Mouse (Mus musculus): ENCODE data around the gene Arhgap31. TPM values are rescaled to one million over a fixed set of nuclear protein-coding genes. Genes with fewer than 3 reads are reported as not detected.

The Arhgap31 gene
- polyA plus RNA-seq, 1 experiment from 2014 or later: 4.5 TPM

GRCm38 (mm10) chr16:38651306-38651705 is 61.8 kb downstream of the Arhgap31 start:
- Histone ChIP-seq H3K4me2 (ENCODE audit: low read length) (no peak overlapping the region), H3K36me3 (ENCODE audit: control insufficient read depth, insufficient read depth) (no peaks in the 10 kb centered on the region), H3K27me3 (replicated peaks; ENCODE audit: control insufficient read depth, insufficient read depth, low read length) (no peaks in the 10 kb centered on the region), H3K4me3 (replicated peaks; ENCODE audit: low read length) (no peak overlapping the region), H3K4me1 (replicated peaks; ENCODE audit: control insufficient read depth, insufficient read depth, low read length) (no peaks in the 10 kb centered on the region), H3K27ac (ENCODE audit: low read length) (no peak overlapping the region), H3K9me3 (ENCODE audit: control insufficient read depth, low read length) (no peaks in the 10 kb centered on the region), H3K9ac (replicated peaks; ENCODE audit: low read depth, low read length) (no peak overlapping the region)
- ATAC-seq: no peak
- WGBS: 84% methylated on average over 12 of the region's 12 CpGs

DNA sequence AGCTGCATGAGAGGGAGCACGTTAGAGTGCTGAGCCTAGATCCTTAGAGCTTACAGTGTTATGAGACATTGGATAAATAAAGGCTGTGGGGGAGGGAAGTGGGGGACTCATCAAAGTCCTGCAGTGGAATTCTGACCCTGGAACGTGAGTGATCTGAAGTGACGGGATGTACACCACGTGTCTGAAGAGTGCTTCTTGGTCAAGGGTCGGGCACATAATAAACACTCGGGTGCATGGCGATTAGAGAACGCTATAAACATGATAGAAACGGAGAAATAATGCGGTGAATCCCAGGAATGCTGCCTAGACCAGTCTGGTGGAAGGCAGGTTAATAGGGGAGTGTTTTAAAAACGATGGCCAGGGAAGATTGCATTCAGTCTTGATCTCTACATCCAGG is 63.6 kb downstream of the Arhgap31 start:
- no peak overlapping the region for H3K9ac ChIP-seq (replicated peaks; ENCODE audit: low read depth, low read length)
- WGBS: 82% methylated on average over 11 of the region's 11 CpGs
- H3K9me3 ChIP-seq (ENCODE audit: control insufficient read depth, low read length): no peaks in the 10 kb centered on the region
- H3K27me3 ChIP-seq (replicated peaks; ENCODE audit: control insufficient read depth, insufficient read depth, low read length): no peaks in the 10 kb centered on the region
- no peaks in the 10 kb centered on the region for H3K36me3 ChIP-seq (ENCODE audit: control insufficient read depth, insufficient read depth)
- no peak for ATAC-seq
- H3K4me3 ChIP-seq (replicated peaks; ENCODE audit: low read length): no peak overlapping the region
- no peaks in the 10 kb centered on the region for H3K4me1 ChIP-seq (replicated peaks; ENCODE audit: control insufficient read depth, insufficient read depth, low read length)
- no peak overlapping the region for H3K27ac ChIP-seq (ENCODE audit: low read length)
- no peak overlapping the region for H3K4me2 ChIP-seq (ENCODE audit: low read length)

- H3K9ac ChIP-seq (replicated peaks; ENCODE audit: low read depth, low read length): no peak overlapping the region
- no peaks in the 10 kb centered on the region for H3K27me3 ChIP-seq (replicated peaks; ENCODE audit: control insufficient read depth, insufficient read depth, low read length)
- no peaks in the 10 kb centered on the region for H3K36me3 ChIP-seq (ENCODE audit: control insufficient read depth, insufficient read depth)
- no peak overlapping the region for H3K4me2 ChIP-seq (ENCODE audit: low read length)
- H3K4me3 ChIP-seq (replicated peaks; ENCODE audit: low read length): no peak overlapping the region
- H3K27ac ChIP-seq (ENCODE audit: low read length): no peak overlapping the region
- no peaks in the 10 kb centered on the region for H3K9me3 ChIP-seq (ENCODE audit: control insufficient read depth, low read length)
- WGBS: 75% methylated on average over 9 of the region's 9 CpGs
- no peaks in the 10 kb centered on the region for H3K4me1 ChIP-seq (replicated peaks; ENCODE audit: control insufficient read depth, insufficient read depth, low read length)
- no peak for ATAC-seq
Observed at GRCm38 (mm10) chr16:38648783-38649430, 64.2 kb downstream of the Arhgap31 start.

GRCm38 (mm10) chr16:38648155-38648554 is 64.9 kb downstream of the Arhgap31 start:
- no peaks in the 10 kb centered on the region for H3K27me3 ChIP-seq (replicated peaks; ENCODE audit: control insufficient read depth, insufficient read depth, low read length)
- H3K9me3 ChIP-seq (ENCODE audit: control insufficient read depth, low read length): no peaks in the 10 kb centered on the region
- no peak overlapping the region for H3K4me3 ChIP-seq (replicated peaks; ENCODE audit: low read length)
- H3K4me2 ChIP-seq (ENCODE audit: low read length): no peak overlapping the region
- no peak overlapping the region for H3K27ac ChIP-seq (ENCODE audit: low read length)
- H3K36me3 ChIP-seq (ENCODE audit: control insufficient read depth, insufficient read depth): no peaks in the 10 kb centered on the region
- ATAC-seq: no peak
- H3K4me1 ChIP-seq (replicated peaks; ENCODE audit: control insufficient read depth, insufficient read depth, low read length): no peaks in the 10 kb centered on the region
- 93% methylated on average over 5 of the region's 5 CpGs for WGBS
- no peak overlapping the region for H3K9ac ChIP-seq (replicated peaks; ENCODE audit: low read depth, low read length)

DNA sequence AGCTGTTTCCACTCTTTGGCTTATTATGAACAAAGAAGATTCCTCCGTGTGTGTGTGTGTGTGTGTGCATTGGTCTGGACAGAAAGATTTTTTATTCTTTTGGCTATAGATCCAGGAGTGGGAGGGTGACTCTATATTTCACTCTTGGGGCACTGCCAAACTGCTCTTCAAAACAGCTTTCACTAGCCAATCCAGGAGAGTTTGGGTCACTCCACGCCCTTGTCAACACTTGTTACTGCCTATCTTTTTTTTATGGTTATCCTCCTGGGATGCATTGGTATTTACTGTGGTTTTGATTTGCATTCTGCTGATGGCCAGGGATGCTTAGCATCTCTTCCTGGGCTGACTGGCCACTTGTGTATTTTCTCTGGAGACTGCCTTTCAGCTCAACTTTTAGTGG is 68.6 kb downstream of the Arhgap31 start:
- H3K27me3 ChIP-seq (replicated peaks; ENCODE audit: control insufficient read depth, insufficient read depth, low read length): no peaks in the 10 kb centered on the region
- H3K9me3 ChIP-seq (ENCODE audit: control insufficient read depth, low read length): no peaks in the 10 kb centered on the region
- H3K27ac ChIP-seq (ENCODE audit: low read length): no peak overlapping the region
- ATAC-seq: no peak
- WGBS: 72% methylated on average over 2 of the region's 2 CpGs
- H3K4me2 ChIP-seq (ENCODE audit: low read length): no peak overlapping the region
- no peak overlapping the region for H3K9ac ChIP-seq (replicated peaks; ENCODE audit: low read depth, low read length)
- no peak overlapping the region for H3K4me3 ChIP-seq (replicated peaks; ENCODE audit: low read length)
- H3K4me1 ChIP-seq (replicated peaks; ENCODE audit: control insufficient read depth, insufficient read depth, low read length): no peaks in the 10 kb centered on the region
- no peaks in the 10 kb centered on the region for H3K36me3 ChIP-seq (ENCODE audit: control insufficient read depth, insufficient read depth)

DNA sequence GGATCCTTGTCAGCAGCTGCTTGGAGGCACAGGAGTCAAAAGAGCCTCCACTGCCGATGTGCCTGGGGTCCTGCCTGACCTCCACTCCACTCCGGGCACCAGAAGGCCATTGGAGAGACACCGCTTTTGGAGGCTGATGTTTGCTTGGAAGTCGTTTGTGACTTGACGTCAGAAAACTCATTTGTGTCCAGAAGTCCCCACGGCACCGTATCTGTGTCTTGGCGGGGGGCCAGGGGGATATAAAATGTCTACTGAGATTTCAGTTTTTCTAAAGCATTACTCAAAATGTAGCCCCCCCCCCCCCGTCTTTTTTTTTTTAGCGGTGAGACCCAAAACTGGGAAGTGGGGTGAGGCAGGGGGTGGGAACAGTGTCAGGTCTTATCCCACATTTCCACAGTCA is 76.0 kb downstream of the Arhgap31 start:
- no peak overlapping the region for H3K4me2 ChIP-seq (ENCODE audit: low read length)
- WGBS: 82% methylated on average over 10 of the region's 10 CpGs
- H3K4me1 ChIP-seq (replicated peaks; ENCODE audit: control insufficient read depth, insufficient read depth, low read length): no peaks in the 10 kb centered on the region
- no peak overlapping the region for H3K9ac ChIP-seq (replicated peaks; ENCODE audit: low read depth, low read length)
- no peaks in the 10 kb centered on the region for H3K27me3 ChIP-seq (replicated peaks; ENCODE audit: control insufficient read depth, insufficient read depth, low read length)
- H3K4me3 ChIP-seq (replicated peaks; ENCODE audit: low read length): no peak overlapping the region
- H3K9me3 ChIP-seq (ENCODE audit: control insufficient read depth, low read length): no peaks in the 10 kb centered on the region
- no peaks in the 10 kb centered on the region for H3K36me3 ChIP-seq (ENCODE audit: control insufficient read depth, insufficient read depth)
- H3K27ac ChIP-seq (ENCODE audit: low read length): no peak overlapping the region
- ATAC-seq: no peak

DNA sequence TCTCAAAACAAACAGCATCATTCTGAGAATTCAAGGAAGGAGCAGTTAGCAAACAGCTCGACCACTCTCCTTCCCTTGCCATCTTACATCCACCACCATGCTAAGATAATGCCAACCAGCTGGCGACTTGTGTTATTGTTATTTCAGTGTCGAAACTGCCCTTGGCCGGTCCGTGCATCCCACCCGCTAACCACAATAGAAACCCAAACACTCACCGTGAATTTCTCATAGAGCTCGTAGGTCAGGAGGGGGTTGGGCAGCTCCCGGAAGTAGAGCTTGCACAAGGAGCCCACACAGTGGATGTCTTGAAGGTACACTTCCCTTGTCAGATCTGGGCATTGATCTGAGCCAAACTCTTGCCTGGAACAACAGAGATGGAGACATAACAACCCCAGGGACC is 76.4 kb downstream of the Arhgap31 start:
- ATAC-seq: no peak
- Histone ChIP-seq H3K36me3 (ENCODE audit: control insufficient read depth, insufficient read depth) (no peaks in the 10 kb centered on the region), H3K4me3 (replicated peaks; ENCODE audit: low read length) (no peak overlapping the region), H3K27ac (ENCODE audit: low read length) (no peak overlapping the region), H3K9me3 (ENCODE audit: control insufficient read depth, low read length) (no peaks in the 10 kb centered on the region), H3K27me3 (replicated peaks; ENCODE audit: control insufficient read depth, insufficient read depth, low read length) (no peaks in the 10 kb centered on the region), H3K4me2 (ENCODE audit: low read length) (no peak overlapping the region), H3K9ac (replicated peaks; ENCODE audit: low read depth, low read length) (no peak overlapping the region), H3K4me1 (replicated peaks; ENCODE audit: control insufficient read depth, insufficient read depth, low read length) (no peaks in the 10 kb centered on the region)
- 82% methylated on average over 9 of the region's 9 CpGs for WGBS

DNA sequence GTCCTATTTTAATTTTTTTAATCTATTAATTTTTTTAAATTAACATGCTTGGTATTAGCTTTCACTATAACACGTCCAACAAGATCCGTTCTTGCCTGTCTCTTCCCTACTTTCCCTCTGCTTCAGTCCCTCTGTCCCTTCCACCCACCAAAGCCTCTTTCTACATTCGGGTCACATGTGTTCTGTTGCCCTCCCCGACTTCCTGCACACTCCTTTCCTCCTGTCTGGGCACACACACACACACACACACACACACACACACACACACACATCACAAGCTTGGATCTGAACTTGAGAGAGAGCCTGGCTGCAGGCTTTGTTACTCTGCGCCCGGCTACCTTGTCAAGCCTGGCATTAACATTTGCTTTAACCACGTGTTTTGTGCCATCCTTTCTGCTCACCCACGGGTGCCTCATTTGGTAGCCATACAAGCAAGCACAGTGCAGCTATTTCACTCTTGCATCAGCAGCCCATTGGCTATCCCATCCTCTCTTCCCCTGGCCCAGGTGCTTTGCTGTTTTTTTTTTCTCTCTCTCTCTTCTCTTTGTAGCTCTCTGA is 77.2 kb downstream of the Arhgap31 start:
- no peak for ATAC-seq
- 73% methylated on average over 8 of the region's 8 CpGs for WGBS
- no peaks in the 10 kb centered on the region for H3K27me3 ChIP-seq (replicated peaks; ENCODE audit: control insufficient read depth, insufficient read depth, low read length)
- H3K9ac ChIP-seq (replicated peaks; ENCODE audit: low read depth, low read length): no peak overlapping the region
- no peak overlapping the region for H3K4me3 ChIP-seq (replicated peaks; ENCODE audit: low read length)
- H3K9me3 ChIP-seq (ENCODE audit: control insufficient read depth, low read length): no peaks in the 10 kb centered on the region
- H3K36me3 ChIP-seq (ENCODE audit: control insufficient read depth, insufficient read depth): no peaks in the 10 kb centered on the region
- H3K27ac ChIP-seq (ENCODE audit: low read length): no peak overlapping the region
- no peaks in the 10 kb centered on the region for H3K4me1 ChIP-seq (replicated peaks; ENCODE audit: control insufficient read depth, insufficient read depth, low read length)
- no peak overlapping the region for H3K4me2 ChIP-seq (ENCODE audit: low read length)

DNA sequence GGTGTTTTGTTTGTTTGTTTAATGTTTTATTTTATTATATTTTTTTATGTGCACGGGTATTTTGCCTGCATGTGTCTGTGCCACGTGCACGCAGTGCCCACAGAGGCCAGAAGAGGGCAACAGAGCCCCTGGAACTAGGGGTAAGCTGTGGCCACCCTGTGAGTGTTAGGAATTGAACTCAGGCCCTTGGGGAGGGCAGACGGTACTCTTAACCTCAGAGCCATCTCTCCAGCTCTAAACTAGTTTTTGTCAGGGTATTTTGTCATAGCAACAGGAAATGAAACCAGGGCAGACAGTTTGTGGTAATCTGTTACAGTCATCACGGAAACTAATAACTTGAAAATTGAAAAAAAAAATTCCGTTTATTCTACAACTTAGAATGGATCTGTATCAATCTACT is 80.9 kb downstream of the Arhgap31 start:
- Histone ChIP-seq H3K4me3 (replicated peaks; ENCODE audit: low read length) (no peak overlapping the region), H3K27ac (ENCODE audit: low read length) (no peak overlapping the region), H3K4me1 (replicated peaks; ENCODE audit: control insufficient read depth, insufficient read depth, low read length) (no peaks in the 10 kb centered on the region), H3K9me3 (ENCODE audit: control insufficient read depth, low read length) (no peaks in the 10 kb centered on the region), H3K4me2 (ENCODE audit: low read length) (no peak overlapping the region), H3K9ac (replicated peaks; ENCODE audit: low read depth, low read length) (no peak overlapping the region), H3K27me3 (replicated peaks; ENCODE audit: control insufficient read depth, insufficient read depth, low read length) (no peaks in the 10 kb centered on the region), H3K36me3 (ENCODE audit: control insufficient read depth, insufficient read depth) (no peaks in the 10 kb centered on the region)
- 64% methylated on average over 6 of the region's 6 CpGs for WGBS
- ATAC-seq: no peak

Data from forebrain, embryonic 16.5 days (tissue).